Mouse (Mus musculus): ENCODE measurements around the gene Bbx. TPM values are rescaled to one million over a fixed set of nuclear protein-coding genes. Genes with fewer than 3 reads are reported as not detected.

Gene Bbx
- polyA plus RNA-seq, 1 experiment from 2014 or later, result 29.9 TPM

- no peak overlapping the region for H3K4me2 ChIP-seq
- 98% methylated on average over 1 of the region's 1 CpGs for WGBS
- H3K27ac ChIP-seq, result no peak overlapping the region
- no peaks in the 10 kb centered on the region for H3K27me3 ChIP-seq
- H3K4me1 ChIP-seq (replicated peaks), result no peaks in the 10 kb centered on the region
- no peaks in the 10 kb centered on the region for H3K9me3 ChIP-seq
- no peak for ATAC-seq (ENCODE audit: low FRiP score)
- no peak overlapping the region for H3K4me3 ChIP-seq
- no peaks in the 10 kb centered on the region for H3K36me3 ChIP-seq
- H3K9ac ChIP-seq, result no peak overlapping the region
Observed at GRCm38 (mm10) chr16:50302566-50302965, 129.6 kb downstream of the Bbx start.

- WGBS, result 76% methylated on average over 8 of the region's 8 CpGs
- no peaks in the 10 kb centered on the region for H3K9me3 ChIP-seq
- no peaks in the 10 kb centered on the region for H3K4me1 ChIP-seq (replicated peaks)
- H3K9ac ChIP-seq, result no peak overlapping the region
- no peaks in the 10 kb centered on the region for H3K27me3 ChIP-seq
- H3K4me2 ChIP-seq, result no peak overlapping the region
- H3K27ac ChIP-seq, result no peak overlapping the region
- ATAC-seq (ENCODE audit: low FRiP score), result no peak
- no peaks in the 10 kb centered on the region for H3K36me3 ChIP-seq
- H3K4me3 ChIP-seq, result no peak overlapping the region
Observed at GRCm38 (mm10) chr16:50298743-50299443, 133.3 kb downstream of the Bbx start.

GRCm38 (mm10) chr16:50293502-50294228, 138.5 kb downstream of the Bbx start:
- H3K36me3 ChIP-seq, result no peaks in the 10 kb centered on the region
- no peaks in the 10 kb centered on the region for H3K4me1 ChIP-seq (replicated peaks)
- no peak for ATAC-seq (ENCODE audit: low FRiP score)
- H3K27me3 ChIP-seq, result no peaks in the 10 kb centered on the region
- H3K9ac ChIP-seq, result no peak overlapping the region
- 82% methylated on average over 4 of the region's 4 CpGs for WGBS
- no peak overlapping the region for H3K27ac ChIP-seq
- H3K4me2 ChIP-seq, result no peak overlapping the region
- no peaks in the 10 kb centered on the region for H3K9me3 ChIP-seq
- H3K4me3 ChIP-seq, result no peak overlapping the region

GRCm38 (mm10) chr16:50292834-50293233, 139.4 kb downstream of the Bbx start:
- H3K36me3 ChIP-seq, result no peaks in the 10 kb centered on the region
- H3K4me2 ChIP-seq, result no peak overlapping the region
- no peak overlapping the region for H3K4me3 ChIP-seq
- no peak overlapping the region for H3K9ac ChIP-seq
- no peaks in the 10 kb centered on the region for H3K4me1 ChIP-seq (replicated peaks)
- 94% methylated on average over 5 of the region's 5 CpGs for WGBS
- no peak overlapping the region for H3K27ac ChIP-seq
- no peak for ATAC-seq (ENCODE audit: low FRiP score)
- no peaks in the 10 kb centered on the region for H3K27me3 ChIP-seq
- H3K9me3 ChIP-seq, result no peaks in the 10 kb centered on the region

- no peaks in the 10 kb centered on the region for H3K4me1 ChIP-seq (replicated peaks)
- H3K9ac ChIP-seq, result no peak overlapping the region
- H3K4me3 ChIP-seq, result no peak overlapping the region
- no peak overlapping the region for H3K27ac ChIP-seq
- no peaks in the 10 kb centered on the region for H3K27me3 ChIP-seq
- no peaks in the 10 kb centered on the region for H3K36me3 ChIP-seq
- no peak for ATAC-seq (ENCODE audit: low FRiP score)
- no peak overlapping the region for H3K4me2 ChIP-seq
- WGBS, result 88% methylated on average over 5 of the region's 5 CpGs
- no peaks in the 10 kb centered on the region for H3K9me3 ChIP-seq
Observed at GRCm38 (mm10) chr16:50289764-50290163, 142.4 kb downstream of the Bbx start.

DNA sequence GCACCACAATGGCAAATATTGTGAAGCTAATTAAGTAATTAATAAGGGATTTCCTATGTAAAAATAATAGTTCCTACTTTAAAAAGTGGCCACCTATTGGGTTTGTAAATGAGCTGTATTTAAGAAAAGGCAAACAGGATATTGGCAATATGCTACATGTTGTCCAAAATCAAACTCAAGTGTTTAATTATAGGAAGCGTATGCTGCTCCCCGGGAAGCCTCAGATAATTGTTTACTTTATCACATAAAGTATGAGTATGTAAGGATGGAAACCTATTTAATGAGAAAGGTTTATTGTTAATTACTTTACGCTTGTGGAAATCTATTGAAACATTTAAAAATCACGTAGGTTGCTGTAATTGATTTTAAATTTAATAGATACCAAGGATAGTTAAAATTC, 159.4 kb downstream of the Bbx start:
- no peaks in the 10 kb centered on the region for H3K27me3 ChIP-seq
- H3K36me3 ChIP-seq, result no peaks in the 10 kb centered on the region
- no peak overlapping the region for H3K27ac ChIP-seq
- H3K9me3 ChIP-seq, result no peaks in the 10 kb centered on the region
- no peak for ATAC-seq (ENCODE audit: low FRiP score)
- no peaks in the 10 kb centered on the region for H3K4me1 ChIP-seq (replicated peaks)
- H3K4me3 ChIP-seq, result no peak overlapping the region
- no peak overlapping the region for H3K4me2 ChIP-seq
- H3K9ac ChIP-seq, result no peak overlapping the region
- 76% methylated on average over 4 of the region's 4 CpGs for WGBS

DNA sequence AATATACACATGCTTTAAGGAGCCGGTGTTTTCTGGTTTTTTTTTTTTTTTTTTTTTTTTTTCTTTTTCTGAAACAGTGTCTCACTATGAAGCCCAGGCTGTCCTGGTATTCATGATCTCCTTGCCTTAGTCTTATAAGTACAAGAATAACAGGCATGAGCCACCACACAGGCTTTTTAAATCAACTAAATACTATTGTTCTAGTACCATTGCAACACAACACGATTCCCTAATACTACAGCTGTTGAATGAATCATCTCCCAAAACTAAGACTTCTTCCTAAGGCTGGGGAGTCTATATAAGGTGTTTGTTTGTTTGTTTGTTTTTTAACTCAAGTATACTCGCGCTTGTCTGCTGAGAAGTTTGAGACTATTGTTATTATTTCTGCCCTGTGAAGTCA, 169.5 kb downstream of the Bbx start:
- no peak overlapping the region for H3K9ac ChIP-seq
- H3K36me3 ChIP-seq, result 0 out of 2 replicates have a peak, but pooled peaks cover 4% of the 10 kb centered on the region
- H3K9me3 ChIP-seq, result no peaks in the 10 kb centered on the region
- no peak overlapping the region for H3K4me2 ChIP-seq
- H3K4me1 ChIP-seq (replicated peaks), result no peaks in the 10 kb centered on the region
- WGBS, result 95% methylated on average over 4 of the region's 4 CpGs
- H3K27me3 ChIP-seq, result no peaks in the 10 kb centered on the region
- H3K27ac ChIP-seq, result no peak overlapping the region
- no peak for ATAC-seq (ENCODE audit: low FRiP score)
- H3K4me3 ChIP-seq, result no peak overlapping the region

GRCm38 (mm10) chr16:50262209-50262608, 170.0 kb downstream of the Bbx start:
- ATAC-seq (ENCODE audit: low FRiP score), result no peak
- H3K4me1 ChIP-seq (replicated peaks), result no peaks in the 10 kb centered on the region
- 0 out of 2 replicates have a peak, but pooled peaks cover 4% of the 10 kb centered on the region for H3K36me3 ChIP-seq
- no peaks in the 10 kb centered on the region for H3K9me3 ChIP-seq
- no peak overlapping the region for H3K27ac ChIP-seq
- H3K9ac ChIP-seq, result no peak overlapping the region
- 93% methylated on average over 9 of the region's 9 CpGs for WGBS
- no peak overlapping the region for H3K4me3 ChIP-seq
- H3K27me3 ChIP-seq, result no peaks in the 10 kb centered on the region
- no peak overlapping the region for H3K4me2 ChIP-seq

- H3K36me3 ChIP-seq, result 0 out of 2 replicates have a peak, but pooled peaks cover 4% of the 10 kb centered on the region
- no peaks in the 10 kb centered on the region for H3K4me1 ChIP-seq (replicated peaks)
- H3K4me2 ChIP-seq, result no peak overlapping the region
- H3K9me3 ChIP-seq, result no peaks in the 10 kb centered on the region
- no peak overlapping the region for H3K9ac ChIP-seq
- ATAC-seq (ENCODE audit: low FRiP score), result no peak
- H3K4me3 ChIP-seq, result no peak overlapping the region
- no peaks in the 10 kb centered on the region for H3K27me3 ChIP-seq
- no peak overlapping the region for H3K27ac ChIP-seq
Observed at GRCm38 (mm10) chr16:50261741-50262140, 170.4 kb downstream of the Bbx start.

DNA sequence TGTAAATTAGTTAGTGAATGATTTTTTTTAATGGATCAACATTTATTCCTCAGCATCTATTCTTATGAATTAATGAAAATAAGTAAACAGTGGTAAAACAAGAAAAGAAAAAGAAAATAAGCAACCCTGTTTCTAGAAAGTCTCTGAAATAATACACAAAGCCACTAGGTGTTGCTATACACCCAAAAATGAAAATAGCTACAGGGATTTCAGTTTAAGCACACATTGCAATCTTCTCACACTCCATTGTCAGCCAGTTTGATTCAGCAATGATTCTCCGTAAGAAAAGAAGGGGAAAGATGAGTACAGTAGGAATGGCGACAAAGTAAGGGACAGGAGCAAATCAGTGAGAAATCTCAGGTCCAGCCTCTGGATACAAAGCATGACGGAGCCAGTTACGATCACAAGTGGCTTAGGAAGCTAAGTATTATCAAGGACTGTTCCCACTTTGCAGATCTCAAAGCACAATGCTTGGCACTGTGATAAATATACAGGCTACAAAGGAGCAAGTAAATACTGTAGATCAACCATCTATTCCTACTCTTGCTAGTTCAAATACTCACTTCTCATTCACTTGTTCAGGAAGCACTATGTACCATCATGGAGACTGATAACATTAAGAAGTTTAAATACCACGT, 177.5 kb downstream of the Bbx start:
- Histone ChIP-seq H3K9me3 (no peaks in the 10 kb centered on the region), H3K9ac (no peak overlapping the region), H3K27ac (no peak overlapping the region), H3K36me3 (no peaks in the 10 kb centered on the region), H3K4me3 (no peak overlapping the region), H3K27me3 (no peaks in the 10 kb centered on the region), H3K4me1 (replicated peaks) (no peaks in the 10 kb centered on the region), H3K4me2 (no peak overlapping the region)
- WGBS, result 76% methylated on average over 5 of the region's 5 CpGs
- peak; percentile 46; the same call in 1 of the 2 replicates for ATAC-seq (ENCODE audit: low FRiP score)

- Histone ChIP-seq H3K9me3 (no peaks in the 10 kb centered on the region), H3K36me3 (no peaks in the 10 kb centered on the region), H3K27ac (no peak overlapping the region), H3K4me1 (replicated peaks) (no peaks in the 10 kb centered on the region), H3K27me3 (no peaks in the 10 kb centered on the region), H3K9ac (no peak overlapping the region), H3K4me3 (no peak overlapping the region), H3K4me2 (no peak overlapping the region)
- 89% methylated on average over 6 of the region's 6 CpGs for WGBS
- no peak for ATAC-seq (ENCODE audit: low FRiP score)
Observed at GRCm38 (mm10) chr16:50251417-50251975, 180.7 kb downstream of the Bbx start.

- Histone ChIP-seq H3K27ac (no peak overlapping the region), H3K9me3 (no peaks in the 10 kb centered on the region), H3K27me3 (no peaks in the 10 kb centered on the region), H3K4me2 (no peak overlapping the region), H3K9ac (no peak overlapping the region), H3K36me3 (no peaks in the 10 kb centered on the region), H3K4me1 (replicated peaks) (no peaks in the 10 kb centered on the region), H3K4me3 (no peak overlapping the region)
- 48% methylated on average over 5 of the region's 5 CpGs for whole genome bisulfite sequencing
- no peak for ATAC-seq (ENCODE audit: low FRiP score)
Observed at GRCm38 (mm10) chr16:50250469-50250868, 181.7 kb downstream of the Bbx start.

All from hindbrain, embryonic 13.5 days (tissue).